Mouse (Mus musculus) liver, postnatal 0 days (tissue): ENCODE data around the gene Srsf6.

Source experiments
- CTCF ChIP-seq: sonication (generic); IDR thresholded peaks from 2 replicates; pipeline ENCODE4 v1.5.1; 2016; ENCODE audit warnings: antibody characterized with exemption, low read depth
- EP300 ChIP-seq: IDR thresholded peaks from 2 replicates; pipeline ENCODE4 v1.6.1; 2016; ENCODE audit warnings: antibody characterized with exemption, low read depth, mild to moderate bottlenecking

DNA sequence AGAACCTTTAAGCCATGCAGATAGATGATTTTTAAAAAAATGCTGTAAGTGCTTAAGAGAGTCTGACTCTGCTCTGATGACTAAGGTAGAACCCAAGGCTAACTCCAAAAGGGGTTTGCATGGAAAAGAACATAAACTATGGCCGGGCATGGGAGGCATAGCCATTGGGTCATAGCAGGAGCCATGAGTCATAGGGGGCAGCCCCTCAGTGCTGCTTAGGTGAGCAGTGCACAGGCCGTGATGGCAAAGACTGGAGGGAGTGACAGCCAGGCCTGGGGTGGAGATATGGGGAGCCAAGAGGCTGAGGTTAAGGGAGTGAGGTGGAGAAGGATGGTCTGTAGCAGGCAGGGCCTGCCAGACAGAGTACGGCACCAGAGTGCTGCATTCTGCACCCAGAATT is 37.8 kb downstream of the Srsf6 start:
- TF ChIP-seq CTCF (no peak), EP300 (no peak)
